Mouse (Mus musculus) layer of hippocampus, adult 11-12 months (tissue): Measurements from ENCODE around the gene 3110040M04Rik.

ENCODE experiments used
- DNase-seq: peaks from one replicate; pipeline ENCODE4 v3.0.0; 2022; ENCODE audit warnings: low spot score

3110040M04Rik gene

DNA sequence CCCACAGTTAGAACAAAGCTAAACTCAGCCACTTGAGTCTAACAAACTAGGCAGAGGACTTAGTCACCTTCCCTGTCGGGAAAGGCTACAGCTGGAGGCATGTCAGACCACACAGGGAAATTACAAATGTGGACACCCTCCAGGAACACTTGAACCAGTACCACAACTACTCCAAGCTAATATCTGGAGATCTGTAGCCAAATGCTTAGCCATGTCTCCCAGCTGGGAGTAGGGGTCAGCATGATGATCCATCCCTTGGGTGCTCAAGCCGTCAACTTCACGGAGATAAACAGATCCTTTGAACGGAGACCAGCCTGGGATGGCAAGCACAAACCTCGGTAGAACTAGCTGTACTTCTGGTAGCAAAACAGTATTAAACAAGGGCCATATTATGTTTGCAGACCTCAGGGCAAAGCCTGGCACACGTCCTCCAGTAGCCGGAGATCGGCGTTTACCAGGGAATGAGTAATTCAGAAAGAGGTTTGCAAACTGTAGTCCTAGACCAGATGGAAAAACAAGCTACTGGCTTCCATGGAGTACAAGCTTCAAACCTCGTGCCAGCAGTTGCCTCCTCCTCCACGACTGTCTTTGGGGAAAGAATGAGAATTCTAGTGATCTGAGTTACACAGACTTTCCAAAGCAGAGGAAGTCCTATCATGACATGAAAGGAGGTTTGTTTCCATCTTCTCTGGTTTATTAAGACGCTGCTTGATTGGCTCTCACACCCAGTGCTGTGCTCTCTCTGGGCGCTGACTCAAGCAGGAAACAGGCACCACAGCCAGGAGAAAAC is 32.4 kb downstream of the 3110040M04Rik start:
- DNase-seq = peak; percentile 53

DNA sequence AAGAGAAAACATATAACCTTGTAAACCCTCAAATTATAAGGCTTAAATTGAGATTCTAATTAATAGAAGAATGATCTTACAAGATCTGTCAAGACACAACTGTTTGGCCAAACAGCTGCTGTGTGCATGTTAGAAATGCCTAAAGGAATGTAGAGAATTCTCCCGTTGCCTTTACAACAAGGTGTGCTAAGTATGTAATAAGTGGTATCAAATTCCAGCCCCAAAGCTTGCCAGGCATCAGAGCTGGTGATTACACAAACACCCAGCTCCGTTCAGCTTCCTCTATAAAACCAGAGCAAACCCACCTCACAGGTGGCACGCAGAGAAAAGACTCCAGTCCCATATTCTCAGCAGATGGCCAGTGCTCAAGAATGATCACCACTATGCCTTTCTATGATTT is 33.9 kb downstream of the 3110040M04Rik start:
- DNase-seq = no peak

DNA sequence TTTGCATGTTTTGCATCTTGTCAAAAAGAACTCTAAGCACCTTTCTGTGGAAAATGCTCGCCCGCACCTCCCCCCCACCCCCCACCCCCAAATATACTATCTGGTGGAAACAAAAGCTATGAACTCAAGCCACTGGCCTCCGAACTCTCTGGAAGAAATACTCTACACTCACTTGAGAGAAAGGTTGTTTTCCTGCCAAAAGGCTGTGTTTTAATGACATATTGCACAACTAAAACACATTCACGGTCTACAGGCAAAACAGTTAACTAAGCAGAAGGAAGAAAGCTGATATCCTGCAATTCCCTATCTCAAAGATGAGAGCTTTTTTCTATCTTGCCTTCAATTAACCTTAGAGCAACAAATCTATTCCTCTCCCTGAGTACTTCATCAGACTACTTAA is 39.4 kb downstream of the 3110040M04Rik start:
- DNase-seq = no peak

DNA sequence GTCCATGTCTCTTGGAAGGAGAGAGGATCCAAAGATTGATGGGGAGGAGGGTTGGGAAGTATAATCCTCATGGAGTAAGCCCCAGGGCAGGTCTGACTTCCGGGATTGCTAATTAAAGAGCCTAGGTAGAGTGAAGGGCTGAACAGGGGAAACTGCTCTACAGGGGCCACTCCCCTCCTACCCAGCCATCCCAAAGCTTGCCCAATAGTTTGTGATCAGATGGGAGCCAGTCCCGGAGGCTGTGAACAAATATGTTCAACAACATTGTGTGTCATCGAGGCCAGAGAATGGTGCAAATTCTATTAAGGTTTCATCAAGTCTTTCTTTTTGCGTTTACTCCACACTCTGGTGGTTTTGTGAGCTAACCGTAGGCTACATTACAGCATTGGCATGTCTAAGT is 40.1 kb downstream of the 3110040M04Rik start:
- DNase-seq = no peak

DNA sequence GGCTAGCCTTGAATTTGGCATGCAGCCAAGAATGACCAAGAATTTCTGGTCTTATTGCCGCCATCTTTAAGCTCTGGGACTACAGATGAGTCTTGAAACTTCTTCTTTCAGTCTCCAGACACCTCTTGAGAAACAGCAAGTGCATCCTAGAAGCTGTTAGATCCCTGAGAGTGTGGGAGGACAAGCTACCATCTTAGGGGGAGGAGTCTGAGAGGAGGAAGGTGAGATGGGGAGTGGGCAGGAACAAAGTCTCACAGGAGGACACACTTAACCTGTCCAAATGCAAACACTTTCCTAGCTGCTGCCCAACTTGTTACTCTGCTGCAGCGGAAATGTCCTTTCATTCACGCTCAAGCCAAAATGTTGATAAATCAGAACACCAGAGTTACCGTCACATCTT is 40.8 kb downstream of the 3110040M04Rik start:
- DNase-seq = no peak

DNA sequence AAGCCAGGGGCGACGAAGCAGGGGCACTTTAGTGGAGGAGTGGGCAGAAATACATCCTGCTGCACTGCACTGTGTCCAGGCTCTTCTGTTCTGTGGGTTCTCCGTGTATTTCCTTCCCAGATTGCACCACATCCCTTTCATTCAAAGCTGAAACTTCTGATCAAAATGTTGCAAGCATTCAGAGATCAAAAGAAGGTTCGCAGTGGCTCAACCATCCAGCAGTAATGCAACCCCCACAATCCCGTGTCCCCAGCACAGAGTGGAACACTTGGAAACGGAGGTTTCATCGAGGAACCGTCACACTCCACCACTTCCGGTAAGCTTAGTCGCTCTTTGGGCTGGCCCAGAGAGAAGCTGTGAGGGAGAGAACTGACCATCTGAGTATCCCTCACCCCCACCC is 41.2 kb downstream of the 3110040M04Rik start:
- no peak for DNase-seq

DNA sequence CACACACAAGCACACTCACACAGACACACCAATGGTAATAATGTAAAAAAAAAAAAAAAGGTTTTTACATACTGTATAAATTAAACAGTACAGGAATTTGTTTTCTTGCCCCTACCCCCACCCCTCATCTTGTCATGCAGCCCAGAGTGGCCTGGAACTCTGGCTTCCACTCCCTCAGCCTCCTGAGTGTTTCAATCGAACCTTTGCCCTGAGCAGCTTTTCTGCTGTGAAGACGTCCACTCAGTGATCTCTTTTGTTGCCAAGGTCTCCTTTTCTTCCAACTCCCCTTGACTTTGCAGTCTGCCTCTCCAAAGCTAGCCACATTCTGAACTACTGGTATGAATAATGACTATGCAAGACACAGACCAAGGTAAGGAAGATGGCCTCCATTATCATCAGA is 41.9 kb downstream of the 3110040M04Rik start:
- no peak for DNase-seq

DNA sequence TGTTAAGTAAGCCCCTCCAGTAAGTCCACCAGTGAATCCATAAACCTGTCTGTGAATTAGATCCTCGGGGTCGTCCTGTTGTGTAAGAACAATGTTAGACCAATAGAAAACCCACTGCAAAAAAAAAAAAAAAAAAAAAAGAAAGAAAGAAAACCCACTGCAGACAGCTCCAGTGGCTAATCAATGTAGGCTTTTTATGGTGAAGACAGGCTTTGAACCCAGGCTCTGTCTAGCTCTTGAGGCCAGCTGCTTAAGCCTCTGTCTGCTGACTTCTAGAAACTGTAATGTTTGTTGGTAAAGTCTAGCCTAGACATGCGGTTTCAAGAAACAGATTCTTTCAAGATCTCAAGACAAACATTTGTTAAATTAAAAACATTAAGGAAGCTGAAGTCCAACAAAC is 46.2 kb downstream of the 3110040M04Rik start:
- no peak for DNase-seq

DNA sequence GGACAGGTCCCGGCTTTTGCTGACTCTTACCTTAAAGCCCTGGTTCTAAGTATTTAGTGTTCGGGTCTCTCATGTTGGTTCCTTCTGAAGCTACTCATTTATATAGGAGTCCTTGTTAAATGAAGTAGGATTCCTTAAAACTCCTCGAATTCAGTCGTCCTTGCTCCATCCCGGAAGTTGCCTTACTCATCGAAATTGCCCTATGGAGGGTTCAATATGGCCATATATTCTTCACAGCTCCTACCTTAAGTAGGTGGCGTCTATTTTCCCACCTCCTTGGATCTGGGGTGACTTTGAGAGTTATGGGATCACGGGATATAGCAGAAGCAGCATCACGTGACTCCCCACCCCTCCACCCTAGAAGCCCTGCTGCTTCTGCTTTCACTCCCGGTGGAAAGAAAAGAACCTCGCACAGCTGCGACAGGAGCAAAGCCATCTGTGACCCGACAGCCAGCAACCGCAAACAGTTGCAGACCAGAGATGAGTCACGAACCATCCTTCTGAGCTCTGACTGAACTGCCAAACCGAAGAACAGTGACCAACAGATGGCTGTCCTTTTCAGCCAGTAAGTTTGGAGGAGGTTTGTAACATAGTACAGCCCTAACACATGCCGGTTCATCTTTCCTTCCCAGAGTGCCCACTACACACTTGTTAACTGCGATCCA is 46.7 kb downstream of the 3110040M04Rik start:
- peak; percentile 66 for DNase-seq

DNA sequence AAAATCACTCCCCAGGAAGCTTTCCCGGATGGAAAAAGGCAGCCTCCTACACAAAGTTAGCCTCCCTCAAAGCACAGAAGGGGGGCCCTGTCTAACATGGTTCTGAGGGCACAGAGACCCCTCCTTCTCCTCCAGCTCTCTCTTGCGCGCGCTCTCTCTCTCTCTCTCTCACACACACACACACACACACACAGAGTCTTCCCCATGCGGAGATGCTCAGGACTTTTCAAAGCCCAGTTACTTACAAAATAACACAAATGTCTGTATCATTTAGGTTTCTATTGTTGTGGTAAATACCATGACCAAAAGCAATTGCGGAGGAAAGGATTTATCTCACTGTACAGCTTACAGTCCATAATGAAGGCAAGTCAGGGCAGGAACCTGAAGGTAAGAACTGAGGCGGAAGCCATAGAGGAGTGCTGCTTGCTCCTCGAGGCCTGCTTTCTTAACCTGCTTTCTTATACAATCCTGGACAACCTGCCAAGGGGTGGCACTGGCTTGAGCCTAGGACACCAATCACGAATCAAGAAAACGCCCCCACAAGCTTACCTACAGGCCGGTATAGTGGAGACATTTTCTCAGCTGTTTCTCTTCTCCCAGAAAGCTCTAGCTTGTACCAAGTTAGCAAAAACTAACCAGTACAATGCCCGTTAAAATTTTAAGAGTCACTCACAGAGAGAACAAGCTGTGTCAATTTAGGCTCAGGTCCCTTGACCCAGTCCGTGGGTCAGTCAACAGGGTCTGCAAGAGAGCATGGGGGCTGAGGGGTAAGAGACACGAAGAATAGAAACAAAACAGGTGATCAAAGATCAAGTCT is 47.5 kb downstream of the 3110040M04Rik start:
- no peak for DNase-seq
